Mouse (Mus musculus) B cell, adult 67 days (primary cell): ENCODE results near the gene Mrgprf. TPM values are rescaled to one million over a fixed set of nuclear protein-coding genes. Genes with fewer than 3 reads are reported as not detected.

ENCODE experiments used
- total RNA-seq, 2 experiments: library from RNA; stranded (reverse); gene quantifications; 4 replicates each; pipeline ENCODE4 v1.2.4; 2023

Gene Mrgprf
- total RNA-seq, result not detected

DNA sequence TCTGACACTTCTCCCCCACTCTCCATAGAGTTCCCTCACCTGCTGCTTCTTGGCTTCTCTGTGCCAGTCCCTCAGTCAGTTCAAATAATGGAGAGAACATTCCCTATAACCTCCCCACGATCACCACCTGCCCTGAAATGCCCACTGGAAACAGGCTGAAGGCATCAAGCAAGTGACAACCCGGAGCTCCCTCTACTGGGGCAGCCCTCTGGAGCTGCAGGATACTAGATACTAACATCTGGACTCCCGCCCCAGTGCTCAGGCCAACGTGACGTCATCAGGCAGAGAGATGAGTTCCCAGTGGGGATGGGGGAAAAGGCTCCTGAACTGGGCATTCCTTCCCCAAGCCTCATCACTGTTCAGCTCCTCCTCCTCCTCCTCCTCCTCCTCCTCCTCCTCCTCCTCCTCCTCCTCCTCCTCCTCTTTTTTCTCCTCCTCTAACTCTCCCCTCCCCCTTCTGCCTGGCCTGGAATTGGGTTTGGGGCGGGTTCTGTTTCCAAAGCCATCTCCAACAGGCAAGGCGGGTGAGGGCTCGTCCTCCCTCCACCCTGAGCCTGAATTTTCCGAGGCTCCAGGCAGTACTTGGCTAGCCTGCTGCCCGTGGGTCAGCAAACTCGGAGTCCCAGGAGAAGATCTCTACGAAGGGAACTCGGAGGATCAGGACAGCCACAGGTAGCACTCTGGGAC lies at the start of gene Mrgprf:
Gene Mrgprf, plus strand, starts transcription at position 508 of the 687 bp plus-strand sequence.

GRCm38 (mm10) chr7:145283487-145284187 lies 17.0 kb upstream of the Mrgprf start, which contains the start of gene Tpcn2:
TSS of gene Tpcn2 (minus strand) at chr7:145284011.

GRCm38 (mm10) chr7:145314785-145315411 lies 14.3 kb downstream of the Mrgprf start, which contains the start of gene Mrgprd:
TSS of gene Mrgprd (plus strand) at chr7:145314835.

Other genes starting within 250 kb of the Mrgprf start
- gene 1810010D01Rik, start 92.7 kb upstream of the Mrgprf start, total RNA-seq, result 1 to 10 TPM in 1 of 2 experiments, not detected in 1; 1.1 TPM
- gene Tpcn2, start 16.8 kb upstream of the Mrgprf start, total RNA-seq, result 10 to 100 TPM; 25.5 to 26.9 TPM
- gene Mrgprd, start 14.0 kb downstream of the Mrgprf start, total RNA-seq, result not detected